Mouse (Mus musculus) urinary bladder, adult 2 months (tissue): Measurements from ENCODE around the gene Angptl6. TPM values are rescaled to one million over a fixed set of nuclear protein-coding genes. Genes with fewer than 3 reads are reported as not detected.

Experiments used
- DNase-seq: peaks from one replicate; pipeline ENCODE4 v3.0.0; 2022; ENCODE audit warnings: low spot score
- polyA plus RNA-seq: library from polyadenylated mRNA; depleted of rRNA; stranded (reverse); fragments of >200 nt; gene quantifications from 2 replicates; pipeline ENCODE4 v1.2.3, GENCODE M21; 2012; rRNA removed

The Angptl6 gene
- 6.8 and 7.0 TPM in 2 replicates for polyA plus RNA-seq

GRCm38 (mm10) chr9:20879097-20879792 lies at the start of gene Angptl6:
Gene Angptl6 (minus strand): TSS chr9:20879727.
- no peak for DNase-seq

GRCm38 (mm10) chr9:20923258-20923657 lies 43.7 kb upstream of the Angptl6 start:
- no peak for DNase-seq

GRCm38 (mm10) chr9:20916160-20916559 lies 36.6 kb upstream of the Angptl6 start:
- DNase-seq = no peak

GRCm38 (mm10) chr9:20909948-20910347 lies 30.4 kb upstream of the Angptl6 start:
- DNase-seq = no peak

- DNase-seq = no peak
Observed at GRCm38 (mm10) chr9:20902174-20902491, 22.6 kb upstream of the Angptl6 start.

- no peak for DNase-seq
Observed at GRCm38 (mm10) chr9:20901466-20902173, 22.1 kb upstream of the Angptl6 start.

- peak; percentile 80 for DNase-seq
Observed at GRCm38 (mm10) chr9:20898511-20899073, 19.1 kb upstream of the Angptl6 start, which contains the start of gene Eif3g. Gene Eif3g (minus strand): TSS chr9:20898623.

- DNase-seq = no peak
Observed at GRCm38 (mm10) chr9:20897736-20898510, 18.4 kb upstream of the Angptl6 start.

GRCm38 (mm10) chr9:20895382-20895781 lies 15.9 kb upstream of the Angptl6 start:
- no peak for DNase-seq

GRCm38 (mm10) chr9:20894629-20895028 lies 15.1 kb upstream of the Angptl6 start:
- no peak for DNase-seq

GRCm38 (mm10) chr9:20893590-20894343 lies 14.2 kb upstream of the Angptl6 start:
- DNase-seq = no peak

GRCm38 (mm10) chr9:20893069-20893468 lies 13.5 kb upstream of the Angptl6 start:
- DNase-seq = no peak

GRCm38 (mm10) chr9:20892104-20892653 lies 12.7 kb upstream of the Angptl6 start:
- no peak for DNase-seq

GRCm38 (mm10) chr9:20891339-20892103 lies 12.0 kb upstream of the Angptl6 start:
- DNase-seq = no peak

GRCm38 (mm10) chr9:20890411-20890810 lies 10.9 kb upstream of the Angptl6 start:
- DNase-seq = no peak

- DNase-seq = no peak
Observed at GRCm38 (mm10) chr9:20889185-20890141, 9.9 kb upstream of the Angptl6 start.

- no peak for DNase-seq
Observed at GRCm38 (mm10) chr9:20888386-20888765, 8.8 kb upstream of the Angptl6 start.

- peak; percentile 86 for DNase-seq
Observed at GRCm38 (mm10) chr9:20887704-20888385, 8.3 kb upstream of the Angptl6 start, which contains the start of gene Ppan. Gene Ppan (plus strand): TSS chr9:20888175.

- no peak for DNase-seq
Observed at GRCm38 (mm10) chr9:20887191-20887590, 7.7 kb upstream of the Angptl6 start.
